Mouse (Mus musculus): ENCODE data around the gene Angptl2. TPM values are rescaled to one million over a fixed set of nuclear protein-coding genes. Genes with fewer than 3 reads are reported as not detected.

Angptl2 gene
- polyA plus RNA-seq, 1 experiment from 2014 or later: 34.3 TPM

GRCm38 (mm10) chr2:33265793-33266192 is 49.9 kb downstream of the Angptl2 start:
- Histone ChIP-seq H3K9ac (ENCODE audit: low read depth, low read length) (peak overlapping the region; percentile 40; the same call in 1 of the 2 replicates), H3K9me3 (replicated peaks; ENCODE audit: control insufficient read depth, low read length) (no peaks in the 10 kb centered on the region), H3K4me3 (ENCODE audit: low read depth, low read length) (no peak overlapping the region), H3K4me1 (ENCODE audit: control insufficient read depth, insufficient read depth, low read length) (peaks cover 30% of the 10 kb centered on the region), H3K27ac (ENCODE audit: low read depth, low read length) (peak overlapping the region; percentile 87), H3K36me3 (ENCODE audit: control insufficient read depth, insufficient read depth, low read length) (no peaks in the 10 kb centered on the region), H3K4me2 (no peak overlapping the region), H3K27me3 (ENCODE audit: control insufficient read depth, insufficient read depth, low read length) (no peaks in the 10 kb centered on the region)
- WGBS (ENCODE audit: insufficient replicate concordance): 23% methylated on average over 3 of the region's 3 CpGs
- no peak for ATAC-seq (replicated peaks; ENCODE audit: insufficient number of reproducible peaks, low FRiP score, low TSS enrichment)

GRCm38 (mm10) chr2:33267075-33267474 is 51.2 kb downstream of the Angptl2 start:
- Histone ChIP-seq H3K36me3 (ENCODE audit: control insufficient read depth, insufficient read depth, low read length) (no peaks in the 10 kb centered on the region), H3K4me2 (no peak overlapping the region), H3K9me3 (replicated peaks; ENCODE audit: control insufficient read depth, low read length) (no peaks in the 10 kb centered on the region), H3K27ac (ENCODE audit: low read depth, low read length) (no peak overlapping the region), H3K4me1 (ENCODE audit: control insufficient read depth, insufficient read depth, low read length) (peaks cover 26% of the 10 kb centered on the region), H3K4me3 (ENCODE audit: low read depth, low read length) (no peak overlapping the region), H3K9ac (ENCODE audit: low read depth, low read length) (no peak overlapping the region), H3K27me3 (ENCODE audit: control insufficient read depth, insufficient read depth, low read length) (no peaks in the 10 kb centered on the region)
- WGBS (ENCODE audit: insufficient replicate concordance): 64% methylated on average over 1 of the region's 1 CpGs
- ATAC-seq (replicated peaks; ENCODE audit: insufficient number of reproducible peaks, low FRiP score, low TSS enrichment): no peak

- Histone ChIP-seq H3K4me2 (no peak overlapping the region), H3K27ac (ENCODE audit: low read depth, low read length) (peak overlapping the region; percentile 92), H3K4me3 (ENCODE audit: low read depth, low read length) (no peak overlapping the region), H3K9me3 (replicated peaks; ENCODE audit: control insufficient read depth, low read length) (no peaks in the 10 kb centered on the region), H3K27me3 (ENCODE audit: control insufficient read depth, insufficient read depth, low read length) (no peaks in the 10 kb centered on the region), H3K9ac (ENCODE audit: low read depth, low read length) (peak overlapping the region; percentile 36), H3K4me1 (ENCODE audit: control insufficient read depth, insufficient read depth, low read length) (peaks cover 26% of the 10 kb centered on the region), H3K36me3 (ENCODE audit: control insufficient read depth, insufficient read depth, low read length) (no peaks in the 10 kb centered on the region)
- 59% methylated on average over 6 of the region's 6 CpGs for WGBS (ENCODE audit: insufficient replicate concordance)
- ATAC-seq (replicated peaks; ENCODE audit: insufficient number of reproducible peaks, low FRiP score, low TSS enrichment): no peak
These were observed 52.7 kb downstream of the Angptl2 start for GRCm38 (mm10) chr2:33268384-33269131.

- no peak for ATAC-seq (replicated peaks; ENCODE audit: insufficient number of reproducible peaks, low FRiP score, low TSS enrichment)
- no peak overlapping the region for H3K4me3 ChIP-seq (ENCODE audit: low read depth, low read length)
- H3K9me3 ChIP-seq (replicated peaks; ENCODE audit: control insufficient read depth, low read length): no peaks in the 10 kb centered on the region
- H3K4me1 ChIP-seq (ENCODE audit: control insufficient read depth, insufficient read depth, low read length): peaks cover 26% of the 10 kb centered on the region
- WGBS (ENCODE audit: insufficient replicate concordance): 62% methylated on average over 2 of the region's 2 CpGs
- H3K36me3 ChIP-seq (ENCODE audit: control insufficient read depth, insufficient read depth, low read length): no peaks in the 10 kb centered on the region
- no peak overlapping the region for H3K4me2 ChIP-seq
- no peaks in the 10 kb centered on the region for H3K27me3 ChIP-seq (ENCODE audit: control insufficient read depth, insufficient read depth, low read length)
- H3K9ac ChIP-seq (ENCODE audit: low read depth, low read length): peak overlapping the region; percentile 36
- H3K27ac ChIP-seq (ENCODE audit: low read depth, low read length): peak overlapping the region; percentile 92
These were observed 53.2 kb downstream of the Angptl2 start for GRCm38 (mm10) chr2:33269132-33269493.

- Histone ChIP-seq H3K4me3 (ENCODE audit: low read depth, low read length) (no peak overlapping the region), H3K9me3 (replicated peaks; ENCODE audit: control insufficient read depth, low read length) (no peaks in the 10 kb centered on the region), H3K4me1 (ENCODE audit: control insufficient read depth, insufficient read depth, low read length) (peaks cover 22% of the 10 kb centered on the region), H3K4me2 (no peak overlapping the region), H3K27ac (ENCODE audit: low read depth, low read length) (no peak overlapping the region), H3K36me3 (ENCODE audit: control insufficient read depth, insufficient read depth, low read length) (no peaks in the 10 kb centered on the region), H3K27me3 (ENCODE audit: control insufficient read depth, insufficient read depth, low read length) (no peaks in the 10 kb centered on the region), H3K9ac (ENCODE audit: low read depth, low read length) (no peak overlapping the region)
- ATAC-seq (replicated peaks; ENCODE audit: insufficient number of reproducible peaks, low FRiP score, low TSS enrichment): no peak
- WGBS (ENCODE audit: insufficient replicate concordance): 85% methylated on average over 2 of the region's 2 CpGs
These were observed 54.7 kb downstream of the Angptl2 start for GRCm38 (mm10) chr2:33270569-33270968.

GRCm38 (mm10) chr2:33271511-33271910 is 55.6 kb downstream of the Angptl2 start:
- no peak overlapping the region for H3K9ac ChIP-seq (ENCODE audit: low read depth, low read length)
- 62% methylated on average over 1 of the region's 1 CpGs for WGBS (ENCODE audit: insufficient replicate concordance)

GRCm38 (mm10) chr2:33272665-33273439 is 57.0 kb downstream of the Angptl2 start:
- 67% methylated on average over 4 of the region's 4 CpGs for WGBS (ENCODE audit: insufficient replicate concordance)
- Histone ChIP-seq H3K4me1 (ENCODE audit: control insufficient read depth, insufficient read depth, low read length) (peaks cover 14% of the 10 kb centered on the region), H3K36me3 (ENCODE audit: control insufficient read depth, insufficient read depth, low read length) (no peaks in the 10 kb centered on the region), H3K9ac (ENCODE audit: low read depth, low read length) (no peak overlapping the region), H3K4me3 (ENCODE audit: low read depth, low read length) (no peak overlapping the region), H3K27ac (ENCODE audit: low read depth, low read length) (no peak overlapping the region), H3K27me3 (ENCODE audit: control insufficient read depth, insufficient read depth, low read length) (no peaks in the 10 kb centered on the region), H3K4me2 (no peak overlapping the region), H3K9me3 (replicated peaks; ENCODE audit: control insufficient read depth, low read length) (no peaks in the 10 kb centered on the region)
- no peak for ATAC-seq (replicated peaks; ENCODE audit: insufficient number of reproducible peaks, low FRiP score, low TSS enrichment)

More at GRCm38 (mm10) chr2:33271511-33271910, 55.6 kb downstream of the Angptl2 start:
- no peak overlapping the region for H3K4me2 ChIP-seq
- H3K36me3 ChIP-seq (ENCODE audit: control insufficient read depth, insufficient read depth, low read length): no peaks in the 10 kb centered on the region
- H3K9me3 ChIP-seq (replicated peaks; ENCODE audit: control insufficient read depth, low read length): no peaks in the 10 kb centered on the region
- H3K4me1 ChIP-seq (ENCODE audit: control insufficient read depth, insufficient read depth, low read length): peaks cover 16% of the 10 kb centered on the region
- H3K27me3 ChIP-seq (ENCODE audit: control insufficient read depth, insufficient read depth, low read length): no peaks in the 10 kb centered on the region
- H3K27ac ChIP-seq (ENCODE audit: low read depth, low read length): no peak overlapping the region
- ATAC-seq (replicated peaks; ENCODE audit: insufficient number of reproducible peaks, low FRiP score, low TSS enrichment): no peak
- no peak overlapping the region for H3K4me3 ChIP-seq (ENCODE audit: low read depth, low read length)

- Histone ChIP-seq H3K4me2 (no peak overlapping the region), H3K27me3 (ENCODE audit: control insufficient read depth, insufficient read depth, low read length) (no peaks in the 10 kb centered on the region), H3K27ac (ENCODE audit: low read depth, low read length) (no peak overlapping the region), H3K4me3 (ENCODE audit: low read depth, low read length) (no peak overlapping the region), H3K9me3 (replicated peaks; ENCODE audit: control insufficient read depth, low read length) (no peaks in the 10 kb centered on the region), H3K36me3 (ENCODE audit: control insufficient read depth, insufficient read depth, low read length) (no peaks in the 10 kb centered on the region), H3K4me1 (ENCODE audit: control insufficient read depth, insufficient read depth, low read length) (no peaks in the 10 kb centered on the region), H3K9ac (ENCODE audit: low read depth, low read length) (no peak overlapping the region)
- 82% methylated on average over 12 of the region's 12 CpGs for WGBS (ENCODE audit: insufficient replicate concordance)
- no peak for ATAC-seq (replicated peaks; ENCODE audit: insufficient number of reproducible peaks, low FRiP score, low TSS enrichment)
These were observed 59.0 kb downstream of the Angptl2 start for GRCm38 (mm10) chr2:33274719-33275490.

Measured in heart, embryonic 11.5 days (tissue).